Mouse (Mus musculus) gastrocnemius, postnatal 10 days (tissue): ENCODE measurements around the gene Ppme1. TPM values are rescaled to one million over a fixed set of nuclear protein-coding genes. Genes with fewer than 3 reads are reported as not detected.

Experiments used
- DNase-seq: peaks from one replicate; pipeline ENCODE4 v3.0.0; 2021; ENCODE audit warnings: mixed read lengths
- total RNA-seq, 2 experiments: library from RNA; stranded (reverse); gene quantifications; 2 replicates each; pipeline ENCODE4 v1.2.3; 2021

The Ppme1 gene
- total RNA-seq, 2 experiments from 2014 or later: 32.0 to 40.2 TPM

- no peak for DNase-seq
Measured at GRCm38 (mm10) chr7:100327514-100327913, 44.6 kb downstream of the Ppme1 start.

DNA sequence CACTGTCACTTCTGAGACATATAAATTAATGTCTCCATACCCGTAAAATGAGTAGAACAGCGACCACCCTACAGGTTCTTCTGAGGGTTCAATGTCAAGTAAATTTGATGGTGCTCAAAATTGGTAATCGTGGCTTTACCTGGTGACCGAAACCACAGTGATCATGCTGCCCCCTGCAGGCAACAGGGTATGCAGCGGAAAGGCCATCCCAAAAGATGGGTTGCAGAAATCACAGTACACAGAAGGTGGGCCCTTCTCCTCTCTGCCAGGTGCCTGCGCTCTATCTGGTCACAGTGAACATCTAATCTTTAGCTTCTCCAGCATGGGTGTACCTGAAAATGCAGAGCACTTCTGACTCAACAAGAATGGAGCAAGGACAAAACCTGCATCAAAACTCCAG is 46.6 kb downstream of the Ppme1 start:
- DNase-seq: peak; percentile 58

GRCm38 (mm10) chr7:100323721-100324120 is 48.4 kb downstream of the Ppme1 start:
- DNase-seq: no peak

- no peak for DNase-seq
Measured at GRCm38 (mm10) chr7:100317534-100317933, 54.6 kb downstream of the Ppme1 start.

GRCm38 (mm10) chr7:100316924-100317323 is 55.2 kb downstream of the Ppme1 start:
- DNase-seq: no peak

DNA sequence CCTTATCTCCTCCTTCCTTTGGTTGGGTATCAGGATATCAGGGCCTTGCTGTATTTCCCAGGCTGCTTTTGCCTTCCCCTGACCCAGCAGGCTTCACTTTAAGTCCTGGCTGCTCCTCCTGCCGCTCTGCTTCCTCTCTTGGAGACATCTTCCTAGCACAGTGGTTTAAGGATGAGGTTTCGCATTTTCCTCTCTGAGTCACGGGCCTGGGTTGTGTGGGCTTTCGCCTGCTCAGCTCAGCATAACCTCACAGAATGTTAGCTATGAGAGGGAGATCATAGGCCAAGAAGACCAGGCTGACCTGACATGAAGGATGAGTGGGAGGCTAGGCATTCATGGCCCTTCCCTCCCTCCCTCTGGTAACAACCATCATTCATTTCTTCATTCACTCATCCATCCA is 59.4 kb downstream of the Ppme1 start:
- DNase-seq: no peak

DNA sequence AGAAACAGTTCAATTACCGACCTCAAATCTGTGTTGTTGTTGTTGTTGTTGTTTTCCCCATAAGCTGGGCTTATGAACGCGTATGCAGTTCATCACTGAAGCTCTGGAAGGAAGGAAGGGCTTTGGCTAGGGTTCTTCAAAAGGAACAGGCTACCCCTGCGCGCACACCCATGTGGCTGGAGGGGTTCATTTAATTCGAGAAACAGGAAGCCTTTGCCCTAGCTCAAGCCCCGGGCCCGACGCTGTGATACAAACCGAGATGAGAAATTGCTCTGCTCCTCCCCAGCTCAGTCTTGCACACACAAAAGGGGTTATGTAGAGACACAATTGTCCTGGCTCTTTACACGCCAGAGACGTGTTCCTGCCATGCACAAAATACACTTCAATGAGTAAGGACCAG is 61.8 kb downstream of the Ppme1 start:
- DNase-seq: no peak

DNA sequence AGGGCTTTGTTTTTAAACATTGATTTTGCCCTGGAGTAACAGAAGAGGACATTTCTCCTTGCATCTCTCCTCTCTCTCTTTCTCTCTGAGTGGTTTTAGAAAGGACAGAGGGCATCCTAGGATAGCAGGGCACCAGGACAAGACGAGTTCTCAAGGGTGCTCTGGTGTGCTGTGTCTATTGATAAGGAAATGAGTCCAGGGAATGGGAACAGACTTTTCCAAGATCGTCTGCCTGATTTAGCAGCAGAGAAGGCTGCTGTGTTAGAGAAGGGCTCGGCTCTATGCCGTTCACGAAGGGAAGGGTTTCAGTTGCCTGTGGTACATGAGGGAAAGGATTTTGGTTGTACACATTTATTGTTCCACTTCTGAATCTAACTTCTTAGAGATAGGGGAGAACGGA is 62.4 kb downstream of the Ppme1 start:
- DNase-seq: no peak

- DNase-seq: no peak
Measured at GRCm38 (mm10) chr7:100309216-100309615, 62.9 kb downstream of the Ppme1 start.

DNA sequence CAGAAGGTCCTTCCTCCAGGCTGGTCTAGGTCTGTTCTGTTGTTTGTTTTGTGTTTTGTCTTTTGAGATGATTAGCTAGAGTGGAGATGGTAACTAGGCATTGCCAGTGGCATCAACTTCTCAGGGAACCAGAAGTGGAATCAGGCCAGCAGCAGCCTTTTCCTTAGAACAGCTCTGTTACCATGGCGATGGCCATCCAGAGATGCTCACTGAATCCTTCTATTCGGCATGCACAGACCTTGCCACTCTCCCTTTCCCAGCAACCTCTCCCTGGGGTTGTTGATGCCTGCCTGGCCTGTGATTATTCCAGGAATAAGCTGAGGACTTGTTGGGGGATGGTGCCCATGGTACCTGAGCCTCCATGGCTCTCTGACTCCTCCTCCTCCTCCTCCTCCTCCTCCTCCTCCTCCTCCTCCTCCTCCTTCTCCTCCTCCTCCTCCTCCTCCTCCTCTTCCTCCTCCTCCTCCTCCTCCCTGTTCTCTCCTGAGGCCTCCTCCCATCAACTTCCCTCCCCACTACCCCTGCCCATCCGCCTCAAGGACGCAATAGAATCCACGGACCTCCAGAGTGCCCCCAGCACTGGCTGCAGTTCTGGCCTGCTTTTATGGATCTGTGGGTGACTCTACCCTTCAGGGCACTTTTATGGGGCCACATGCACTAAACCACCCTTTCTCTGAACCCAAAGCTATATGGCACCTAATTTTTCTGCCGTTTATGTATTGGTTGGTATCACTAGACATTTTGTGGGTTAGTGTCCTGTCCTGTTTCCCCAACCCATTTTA is 64.0 kb downstream of the Ppme1 start:
- no peak for DNase-seq

DNA sequence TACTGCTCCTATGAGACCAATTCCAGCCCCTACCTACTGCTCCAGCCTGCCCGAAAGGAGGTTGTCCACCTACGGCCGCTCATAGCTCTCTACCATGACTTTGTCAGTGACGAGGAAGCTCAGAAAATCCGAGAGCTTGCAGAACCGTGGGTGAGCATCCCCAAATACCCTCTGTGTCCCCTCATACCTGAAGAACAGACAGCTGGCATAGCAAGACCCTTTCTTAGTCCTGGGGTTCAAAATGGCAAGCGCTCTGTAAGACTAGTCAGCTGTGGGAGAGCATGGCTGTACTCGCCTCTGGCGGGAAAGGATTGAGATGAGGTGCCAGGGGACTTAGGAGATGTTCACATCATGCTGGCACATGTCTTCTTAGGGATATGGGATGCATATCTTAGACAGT is 66.2 kb downstream of the Ppme1 start:
- DNase-seq: no peak

GRCm38 (mm10) chr7:100302316-100302715 is 69.8 kb downstream of the Ppme1 start:
- peak; percentile 33 for DNase-seq

DNA sequence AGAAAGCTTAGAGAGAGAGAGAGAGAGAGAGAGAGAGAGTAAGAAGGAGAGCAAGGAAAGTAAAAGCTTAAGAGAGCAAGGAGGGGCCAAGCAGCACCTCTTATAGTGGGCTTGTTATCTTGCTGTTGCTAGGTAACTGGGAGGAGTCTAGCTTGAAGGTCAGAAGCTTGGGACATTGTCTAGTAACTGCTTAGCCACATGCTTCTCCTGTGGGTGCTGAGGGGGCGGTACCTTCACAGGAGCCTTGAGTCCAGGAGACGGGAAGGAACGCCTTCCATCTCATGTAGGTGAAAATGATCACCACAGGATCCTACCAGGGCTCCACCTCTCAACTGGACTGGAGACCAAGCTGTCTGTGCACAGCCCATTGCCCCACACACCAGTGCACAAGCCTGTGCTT is 70.7 kb downstream of the Ppme1 start:
- DNase-seq: no peak

DNA sequence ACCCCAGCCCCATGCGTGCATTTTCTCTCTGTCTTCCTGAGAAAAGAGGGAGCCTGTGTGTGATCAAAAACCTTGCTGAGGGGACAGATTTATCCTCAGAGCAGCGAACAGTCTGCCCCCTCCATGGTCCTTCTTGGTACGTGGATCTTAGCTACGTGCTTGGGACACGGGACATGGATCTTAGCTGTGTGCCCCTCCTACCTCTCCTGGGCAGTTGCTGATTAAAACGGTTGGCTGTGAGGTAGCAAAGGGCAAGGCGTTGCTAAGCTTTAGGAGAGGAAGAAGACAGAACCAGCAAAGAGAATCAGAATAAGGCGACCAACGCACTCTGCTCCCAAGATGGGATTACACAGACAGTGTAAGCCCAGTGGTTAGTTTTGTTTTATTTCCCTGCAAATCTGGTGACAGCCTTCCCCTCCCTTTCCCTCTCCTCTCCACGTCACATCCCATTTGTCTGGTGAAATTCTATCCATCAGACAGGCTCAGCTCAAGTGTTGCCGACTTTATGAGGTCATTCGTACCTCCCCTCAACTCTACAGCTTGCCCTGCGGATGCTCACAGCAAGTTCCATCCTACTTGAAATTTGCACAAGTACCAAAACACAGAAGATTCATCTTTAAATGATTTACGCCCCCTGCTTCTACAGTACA is 73.1 kb downstream of the Ppme1 start:
- no peak for DNase-seq

GRCm38 (mm10) chr7:100296699-100297098 is 75.4 kb downstream of the Ppme1 start:
- DNase-seq: no peak

DNA sequence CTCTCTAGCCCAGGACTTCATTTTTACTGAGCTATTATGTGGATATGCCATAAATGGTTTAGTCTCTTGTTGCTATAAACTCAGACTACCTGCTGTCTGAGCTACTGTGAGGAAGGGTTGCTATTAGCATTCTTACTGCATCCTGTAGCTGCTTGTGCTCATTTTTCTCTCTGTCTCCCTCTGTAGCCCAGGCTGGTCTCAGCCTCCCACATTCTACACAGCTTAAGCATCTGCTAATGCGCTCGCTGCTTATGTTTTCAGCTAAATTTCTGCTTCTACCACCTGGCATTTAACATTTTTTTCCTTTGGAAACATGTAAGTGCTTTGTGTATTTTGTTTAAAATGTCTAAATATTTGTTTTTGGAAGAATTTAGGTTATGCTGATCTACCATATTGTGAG is 76.4 kb downstream of the Ppme1 start:
- no peak for DNase-seq

DNA sequence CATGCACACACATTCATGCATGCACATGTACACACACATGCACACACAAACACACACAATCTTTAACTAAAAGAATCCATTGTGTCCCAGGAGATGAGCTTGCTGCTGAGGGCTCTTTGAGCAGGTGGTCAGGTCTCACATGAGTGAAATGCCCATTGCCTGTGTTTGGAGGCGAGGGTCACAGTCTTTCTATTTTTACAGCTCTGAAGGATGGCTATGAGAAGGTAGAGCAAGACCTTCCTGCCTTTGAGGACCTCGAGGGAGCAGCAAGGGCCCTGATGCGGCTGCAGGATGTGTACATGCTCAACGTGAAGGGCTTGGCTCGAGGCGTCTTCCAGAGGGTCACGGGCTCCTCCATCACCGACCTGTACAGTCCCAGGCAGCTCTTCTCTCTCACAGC is 78.6 kb downstream of the Ppme1 start:
- no peak for DNase-seq

GRCm38 (mm10) chr7:100288622-100289021 is 83.5 kb downstream of the Ppme1 start:
- DNase-seq: peak; percentile 54

- peak; percentile 54 for DNase-seq
Measured at GRCm38 (mm10) chr7:100287748-100288578, 84.1 kb downstream of the Ppme1 start.

DNA sequence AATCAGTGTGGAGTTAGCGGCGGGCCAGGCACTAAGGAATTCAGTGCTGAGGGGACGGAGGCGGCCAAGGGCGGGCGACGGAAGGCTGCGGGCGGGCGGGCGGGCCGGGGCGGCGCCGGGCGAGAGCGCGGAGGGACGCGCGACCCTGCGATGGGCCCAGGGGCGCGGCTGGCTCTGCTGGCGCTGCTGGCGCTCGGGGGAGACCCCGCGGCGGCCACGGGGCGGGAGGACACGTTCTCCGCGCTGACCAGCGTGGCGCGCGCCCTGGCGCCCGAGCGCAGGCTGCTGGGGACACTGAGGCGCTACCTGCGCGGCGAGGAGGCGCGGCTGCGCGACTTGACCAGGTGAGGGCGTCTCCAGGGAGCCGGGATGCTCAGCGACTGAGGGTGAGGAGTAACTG is 86.7 kb downstream of the Ppme1 start, which contains the start of gene P4ha3:
Gene P4ha3 (plus strand): TSS at position 138 of the 400 bp plus-strand sequence.
- DNase-seq: peak; percentile 28

- DNase-seq: no peak
Measured at GRCm38 (mm10) chr7:100283298-100283697, 88.8 kb downstream of the Ppme1 start.

- DNase-seq: no peak
Measured at GRCm38 (mm10) chr7:100281596-100281995, 90.5 kb downstream of the Ppme1 start.

DNA sequence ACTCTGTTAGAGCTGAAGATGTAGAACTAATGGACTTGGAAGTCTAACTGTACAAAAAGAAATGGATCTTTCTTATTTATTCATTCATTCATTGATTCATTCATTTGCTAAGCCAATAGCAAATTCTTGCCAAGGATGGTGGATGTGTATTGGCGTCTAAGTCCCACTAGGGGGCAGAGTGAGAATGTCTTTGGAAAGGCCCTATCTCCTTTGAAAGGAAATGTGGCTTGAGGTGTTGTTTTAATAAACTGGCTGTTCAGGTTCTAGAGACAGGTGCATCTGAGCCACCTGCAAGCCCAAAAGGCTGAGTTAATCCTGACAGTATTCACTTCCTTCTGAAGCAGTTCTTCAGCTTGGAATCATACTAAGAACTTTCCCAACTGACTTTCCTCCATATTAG is 92.3 kb downstream of the Ppme1 start:
- DNase-seq: peak; percentile 17
